Mouse (Mus musculus) retina, adult 2 months (tissue): ENCODE data around the gene Asb18.
A peak's percentile ranks its signal among the peaks of the same experiment; 100 is the strongest.

Experiments
- DNase-seq: peaks from one replicate; pipeline ENCODE4 v3.0.0-alpha.2; 2012; ENCODE audit warnings: low read depth, low spot score

Asb18 gene

DNA sequence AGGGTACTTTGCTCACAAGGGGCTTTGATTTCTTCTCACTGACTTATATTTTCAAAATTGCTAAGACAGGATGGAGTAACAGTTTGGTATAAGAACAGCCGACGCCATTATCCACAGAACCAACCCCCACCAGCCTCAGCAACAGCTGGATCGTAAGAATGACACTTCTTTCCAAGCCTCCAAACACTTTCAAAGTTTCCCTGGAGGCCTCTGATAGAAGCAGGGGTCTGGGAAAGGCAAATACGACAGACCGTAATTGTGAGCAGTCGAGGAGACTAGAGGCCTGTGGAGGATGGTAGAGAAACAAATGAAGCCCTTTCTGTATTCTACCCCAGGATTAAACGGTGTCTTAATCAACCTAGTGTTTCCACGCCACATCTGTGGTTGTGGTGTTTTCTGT, 42.6 kb downstream of the Asb18 start:
- DNase-seq: no peak

DNA sequence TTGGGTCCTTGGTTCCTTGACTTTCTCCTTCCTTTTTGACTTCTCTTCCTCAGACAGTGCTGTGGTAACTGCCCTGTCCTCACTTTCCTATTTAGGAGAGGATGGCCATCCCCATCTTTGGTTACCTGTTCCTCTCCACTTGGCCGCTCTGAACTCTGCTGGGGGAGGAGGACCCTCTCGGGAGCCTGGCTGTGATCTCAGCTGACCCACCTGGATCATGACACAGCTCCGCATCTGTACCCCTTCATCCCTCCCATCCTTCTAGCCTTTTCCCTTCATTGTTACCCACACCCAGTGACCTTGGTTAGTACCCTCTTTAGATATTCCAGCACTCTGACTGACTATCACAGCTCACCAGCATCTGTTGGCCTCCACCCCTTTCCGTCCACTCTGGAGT, 44.8 kb downstream of the Asb18 start:
- no peak for DNase-seq

DNA sequence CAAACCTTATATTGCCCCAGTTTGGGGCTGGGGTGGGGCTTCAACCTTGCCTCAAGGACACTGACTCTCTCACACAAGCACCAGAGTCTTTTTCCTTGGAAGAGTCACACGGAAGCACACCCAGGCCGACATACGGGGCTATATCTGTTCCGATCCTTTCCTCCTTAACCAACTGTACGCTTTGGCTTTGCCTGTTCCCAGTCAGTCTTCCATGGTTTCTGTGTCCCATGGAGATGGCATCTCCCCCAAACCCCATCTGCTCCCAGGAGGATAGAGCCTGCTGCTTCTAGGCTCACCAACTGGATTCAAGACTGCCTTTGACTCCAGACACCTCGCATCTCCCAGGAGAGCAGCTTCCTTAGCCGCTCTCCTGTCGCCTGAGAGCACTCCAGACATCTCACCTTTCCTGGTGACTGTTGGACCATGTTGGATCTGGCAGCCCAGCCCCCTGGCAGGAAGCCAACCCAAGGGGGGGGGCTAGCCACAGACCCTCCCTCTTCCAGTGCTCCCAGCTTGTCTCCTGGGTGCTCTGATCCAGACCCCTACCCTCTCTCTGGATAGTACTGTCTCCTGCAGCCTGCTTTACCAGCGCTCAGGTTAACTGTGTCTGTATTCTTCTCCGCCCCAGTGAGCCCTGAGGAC, 45.3 kb downstream of the Asb18 start:
- DNase-seq: no peak

DNA sequence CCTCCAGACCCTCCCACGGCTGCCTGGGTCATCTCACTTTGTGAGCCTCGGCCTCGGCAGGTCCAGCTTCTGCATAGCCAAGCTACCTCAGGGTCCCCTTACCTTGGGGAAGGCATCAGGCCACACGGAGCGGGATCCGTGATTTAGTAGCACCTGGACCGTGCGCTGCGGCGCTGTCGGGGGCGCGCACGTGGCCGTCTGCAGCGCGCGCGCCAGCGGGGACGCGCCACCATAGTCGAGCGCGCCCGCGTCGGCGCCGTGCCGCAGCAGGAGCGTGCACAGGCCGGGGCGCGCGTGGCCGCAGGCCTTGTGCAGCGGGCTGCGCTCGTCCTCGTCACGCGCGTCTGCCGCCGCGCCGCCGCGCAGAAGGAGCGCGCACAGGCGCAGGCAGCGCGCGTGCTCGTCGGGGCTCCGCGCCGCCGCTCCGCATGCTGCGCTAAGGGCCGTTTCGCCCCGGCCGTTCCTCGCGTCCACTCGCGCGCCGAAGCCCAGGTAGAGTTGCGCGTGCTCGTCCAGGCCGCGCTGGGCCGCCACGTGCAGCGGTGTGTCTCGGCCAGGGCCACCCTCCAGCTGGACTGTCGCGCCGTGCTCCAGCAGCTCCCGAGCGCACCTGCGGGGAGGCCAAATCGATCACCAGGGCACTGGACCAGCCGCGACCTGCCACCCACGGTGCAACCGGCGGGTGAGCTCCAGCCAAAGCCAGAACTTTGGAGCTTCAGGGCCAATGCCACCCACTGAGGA, 46.2 kb downstream of the Asb18 start:
- DNase-seq: no peak

DNA sequence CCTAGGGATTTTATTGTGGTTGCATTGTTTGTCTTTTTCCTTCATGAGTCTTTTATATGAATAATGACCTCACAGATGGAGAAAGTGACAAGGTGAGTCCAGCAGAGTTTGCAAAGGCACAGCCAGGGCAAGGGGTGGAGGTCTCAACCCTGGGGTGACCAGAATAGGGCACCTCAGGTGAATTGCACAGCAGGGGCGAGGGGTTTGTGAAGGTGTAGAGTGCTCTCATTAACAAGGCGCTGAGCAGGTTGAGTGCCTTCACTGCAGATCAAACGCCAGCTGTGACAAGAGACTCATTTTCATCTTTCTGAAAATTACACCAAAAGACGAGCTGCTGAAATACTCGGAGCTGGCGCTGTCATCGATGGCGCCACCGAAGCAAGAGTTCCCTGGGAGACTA, 46.9 kb downstream of the Asb18 start:
- DNase-seq: no peak

DNA sequence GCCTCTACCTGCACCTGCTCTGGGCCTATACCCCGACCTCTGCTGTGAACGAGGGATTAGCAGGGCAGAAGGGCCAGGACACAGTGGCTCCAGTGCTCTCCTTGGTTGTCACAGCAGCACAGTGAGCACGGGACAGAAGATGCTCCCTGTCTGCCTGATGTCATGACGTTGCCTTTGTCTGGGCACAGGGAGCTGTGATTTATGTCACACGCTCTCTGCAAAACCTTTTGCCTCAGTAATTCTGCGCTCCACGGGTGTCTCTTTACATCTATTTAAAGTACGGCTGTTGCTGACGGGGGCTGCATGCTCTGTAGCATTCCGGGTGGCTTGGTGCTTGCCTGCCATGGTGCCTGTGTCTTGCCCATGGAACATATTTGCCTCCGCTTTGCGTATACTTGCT, 50.0 kb downstream of the Asb18 start:
- no peak for DNase-seq

DNA sequence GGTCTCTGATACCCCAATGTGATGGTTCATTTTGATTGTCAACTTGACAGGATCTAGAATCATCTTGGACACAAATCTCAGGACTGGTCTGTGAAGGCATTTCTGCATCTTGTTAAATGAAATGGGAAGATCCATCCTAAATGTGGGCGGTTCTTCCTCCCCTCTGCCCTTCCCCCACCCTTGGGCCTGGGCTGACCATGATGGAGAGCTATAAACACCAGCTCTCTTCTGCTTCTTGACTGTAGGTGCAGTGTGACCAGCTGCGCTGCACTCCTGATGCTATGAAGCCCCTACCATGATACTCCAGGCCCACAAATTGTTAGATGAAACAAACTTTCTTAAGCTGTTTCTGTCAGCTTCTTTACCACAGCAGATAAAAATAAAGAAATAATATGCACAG, 51.2 kb downstream of the Asb18 start:
- DNase-seq: no peak

DNA sequence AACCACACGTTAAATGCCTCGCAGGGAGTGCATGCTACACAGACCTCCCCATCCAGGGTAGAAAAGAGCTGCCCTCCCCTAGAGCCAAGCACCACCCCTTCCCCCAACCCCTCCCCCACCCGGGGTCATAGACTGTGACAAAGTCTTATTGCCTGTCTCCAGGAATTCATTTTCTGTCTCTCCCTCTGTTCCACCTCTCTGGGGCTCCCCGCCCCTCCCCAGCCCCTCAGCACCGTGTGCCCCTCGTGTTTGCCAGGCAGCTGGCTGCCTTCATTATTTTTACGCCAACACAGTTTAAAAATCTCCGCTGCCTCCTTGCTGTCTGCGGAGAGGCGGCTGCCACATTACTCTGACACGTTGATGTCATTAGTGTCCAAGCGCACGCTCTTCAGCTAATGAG, 52.4 kb downstream of the Asb18 start:
- no peak for DNase-seq

DNA sequence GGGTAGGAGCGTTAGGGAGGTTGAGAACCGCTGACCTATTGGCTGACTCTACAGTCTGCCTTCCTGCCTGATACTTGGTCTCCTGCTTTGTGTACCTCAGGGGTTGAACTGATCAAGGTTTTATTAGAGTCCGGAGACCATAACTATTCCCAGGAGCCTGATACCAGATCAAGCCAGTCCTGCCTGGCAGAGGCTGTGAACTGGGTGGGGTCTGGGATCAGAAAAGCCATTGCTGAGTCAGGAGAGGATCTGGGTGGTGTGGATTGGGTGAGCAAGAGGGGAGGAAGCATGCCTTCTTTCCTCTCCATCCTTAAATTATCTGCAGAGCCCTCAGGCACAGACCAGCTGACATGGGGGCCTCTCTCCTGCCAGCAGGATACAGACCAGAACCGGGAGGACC, 55.1 kb downstream of the Asb18 start:
- DNase-seq: no peak

DNA sequence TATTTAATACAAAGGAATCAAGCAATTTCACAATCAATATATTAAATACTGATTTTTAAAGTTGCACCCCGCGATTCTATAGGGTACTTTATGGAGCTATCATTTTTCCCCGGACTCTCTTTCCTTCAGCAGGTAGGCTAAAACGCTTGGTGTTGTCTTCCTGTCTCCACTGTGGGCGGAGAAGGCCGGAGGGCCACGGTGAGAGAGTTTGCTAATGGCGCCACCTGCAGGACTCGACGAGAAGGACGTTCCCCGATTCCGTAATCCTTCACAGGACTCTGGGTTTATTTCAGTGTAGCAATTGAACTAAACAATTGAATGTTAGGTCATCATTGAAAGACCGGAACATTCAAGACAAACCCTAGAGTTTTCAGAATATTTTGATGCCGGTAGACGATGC, 71.3 kb downstream of the Asb18 start:
- DNase-seq: peak; percentile 50

DNA sequence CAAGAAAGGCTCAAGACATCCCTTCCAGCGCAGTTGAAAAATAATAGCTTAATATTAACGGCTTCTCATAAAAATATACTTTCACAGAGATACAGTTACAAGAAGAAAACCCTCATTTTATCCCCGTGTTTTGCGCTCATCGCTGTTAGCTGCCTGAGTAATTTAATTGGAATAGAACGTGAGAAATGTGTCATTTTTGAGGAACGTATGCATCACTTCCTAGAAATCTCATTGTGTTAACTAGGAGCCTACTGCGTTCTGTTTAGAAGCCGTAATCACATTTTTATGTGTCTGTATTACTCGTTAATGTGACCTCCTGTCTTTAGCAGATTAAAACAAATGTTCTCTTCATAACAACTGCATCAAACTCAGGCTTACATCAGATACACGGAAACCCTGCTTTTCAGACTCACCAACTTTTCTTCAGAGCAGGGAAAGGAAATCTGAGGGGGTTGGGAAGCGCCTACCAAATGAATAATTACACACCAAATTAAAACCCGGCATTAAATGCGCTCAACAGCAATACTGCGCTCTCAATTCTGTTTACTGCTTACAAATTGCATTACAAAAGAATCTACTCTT, 72.0 kb downstream of the Asb18 start:
- DNase-seq: no peak

DNA sequence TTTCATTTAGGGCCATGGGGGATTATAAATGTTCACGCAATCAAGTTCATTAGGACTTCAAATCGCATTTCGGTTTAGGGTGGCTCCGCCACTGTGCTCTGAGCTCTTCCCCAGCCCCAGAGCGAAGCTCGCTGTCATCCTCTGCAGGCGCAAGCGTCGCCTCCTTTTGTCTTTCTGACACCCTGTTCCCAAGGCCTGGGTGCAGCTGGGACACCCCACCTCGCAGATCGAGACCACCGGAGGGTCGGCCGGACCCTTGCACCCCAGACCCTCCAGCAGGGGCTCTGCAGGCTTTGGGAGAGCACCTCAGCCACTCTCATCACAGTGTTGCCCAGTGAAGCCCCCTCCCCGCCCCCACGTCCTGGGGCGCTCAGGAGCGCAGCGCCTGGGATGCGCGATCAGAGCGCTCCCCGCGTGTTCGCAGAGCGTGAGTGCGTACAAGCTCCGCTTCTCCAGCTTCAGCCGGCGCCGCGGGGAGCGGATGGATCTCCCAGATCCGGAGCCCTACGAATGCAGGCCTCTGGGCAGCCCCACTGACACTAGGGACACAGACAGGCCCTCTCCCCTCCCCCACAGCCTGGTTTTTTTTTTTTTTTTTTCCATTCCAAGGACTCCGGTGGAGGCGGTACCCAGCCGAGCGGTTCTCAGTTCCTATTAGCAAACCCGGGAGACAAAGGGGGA, 72.6 kb downstream of the Asb18 start:
- no peak for DNase-seq

DNA sequence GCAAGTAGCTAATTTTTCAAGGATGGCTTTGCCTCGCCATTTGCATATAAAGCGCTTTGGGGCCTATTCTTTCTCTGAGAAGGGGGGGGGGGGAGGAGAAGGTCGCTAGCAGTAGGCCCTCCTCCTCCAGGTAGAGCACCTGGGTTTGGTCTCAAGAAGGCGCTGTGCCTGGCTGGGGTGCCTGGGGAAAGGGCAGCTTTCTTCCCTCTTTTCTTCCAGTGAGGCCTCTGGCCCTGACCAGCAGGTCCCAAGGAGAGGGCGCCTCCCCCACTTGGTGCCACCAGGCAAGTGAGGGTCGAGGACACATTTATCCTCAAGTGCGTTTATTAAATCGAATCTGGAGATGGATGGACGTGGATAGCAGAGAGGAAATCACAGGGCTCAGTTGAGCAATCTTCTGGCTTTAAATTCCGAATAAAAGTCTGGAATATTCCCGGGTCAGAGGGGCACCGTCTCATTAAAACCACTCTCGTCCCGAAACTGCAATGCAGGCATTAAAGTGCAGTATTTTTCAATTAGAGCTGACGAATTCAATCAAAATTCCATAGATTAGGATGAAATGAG, 73.4 kb downstream of the Asb18 start:
- DNase-seq: no peak

DNA sequence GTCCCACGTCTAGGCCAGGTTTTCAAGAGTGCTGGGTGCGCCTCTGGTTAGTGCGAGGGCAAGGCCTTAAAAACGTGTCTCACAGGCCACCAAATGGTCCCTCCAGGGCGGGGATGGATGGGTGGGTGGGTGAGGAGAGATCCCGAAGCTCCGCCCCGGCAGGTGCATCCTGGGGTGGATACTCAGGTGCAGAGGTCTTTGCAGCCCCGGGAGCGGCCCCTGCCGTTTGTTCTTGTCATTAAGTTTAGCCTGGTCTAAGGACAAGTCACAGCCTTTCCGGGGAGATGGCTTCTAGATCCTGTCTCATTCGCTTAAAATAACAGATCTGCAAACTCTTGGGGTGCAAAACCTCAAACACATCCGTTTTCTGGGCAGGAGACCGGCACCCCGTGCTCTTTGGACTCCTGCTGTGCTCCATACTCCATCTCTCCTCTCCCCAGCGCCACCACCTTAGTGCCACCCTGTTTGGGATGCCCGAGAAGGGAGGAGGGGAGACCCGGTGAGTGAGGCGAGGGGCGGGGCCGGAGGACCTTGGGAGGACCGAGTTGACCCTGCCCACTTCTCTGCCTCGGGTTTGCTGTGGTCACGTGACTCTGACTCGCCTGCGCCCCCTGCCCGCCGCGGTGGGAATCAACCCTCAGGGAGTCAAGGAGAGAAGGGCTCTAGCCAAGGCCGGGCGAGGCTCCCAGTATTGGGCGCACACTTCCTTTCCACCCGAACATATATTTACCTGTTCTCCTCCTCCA, 74.3 kb downstream of the Asb18 start:
- DNase-seq: no peak

DNA sequence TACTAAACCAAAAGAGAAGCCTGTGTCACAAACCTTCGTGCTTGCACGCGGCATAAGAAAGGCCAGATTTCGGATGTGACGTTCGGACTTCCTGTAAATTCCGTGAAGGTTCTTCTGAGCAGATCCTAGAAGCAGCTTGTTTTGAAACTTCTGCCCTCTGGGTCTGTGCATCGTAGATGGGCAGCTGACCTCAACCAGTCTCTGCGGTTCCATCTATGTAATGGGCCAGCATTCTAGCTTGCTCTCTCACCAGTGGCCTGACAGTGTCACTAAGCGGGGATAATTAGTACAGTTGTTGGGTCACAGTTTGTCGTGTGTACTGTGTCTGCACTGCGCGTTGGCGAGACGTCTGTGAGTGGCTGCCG, 74.9 kb downstream of the Asb18 start:
- DNase-seq: no peak

DNA sequence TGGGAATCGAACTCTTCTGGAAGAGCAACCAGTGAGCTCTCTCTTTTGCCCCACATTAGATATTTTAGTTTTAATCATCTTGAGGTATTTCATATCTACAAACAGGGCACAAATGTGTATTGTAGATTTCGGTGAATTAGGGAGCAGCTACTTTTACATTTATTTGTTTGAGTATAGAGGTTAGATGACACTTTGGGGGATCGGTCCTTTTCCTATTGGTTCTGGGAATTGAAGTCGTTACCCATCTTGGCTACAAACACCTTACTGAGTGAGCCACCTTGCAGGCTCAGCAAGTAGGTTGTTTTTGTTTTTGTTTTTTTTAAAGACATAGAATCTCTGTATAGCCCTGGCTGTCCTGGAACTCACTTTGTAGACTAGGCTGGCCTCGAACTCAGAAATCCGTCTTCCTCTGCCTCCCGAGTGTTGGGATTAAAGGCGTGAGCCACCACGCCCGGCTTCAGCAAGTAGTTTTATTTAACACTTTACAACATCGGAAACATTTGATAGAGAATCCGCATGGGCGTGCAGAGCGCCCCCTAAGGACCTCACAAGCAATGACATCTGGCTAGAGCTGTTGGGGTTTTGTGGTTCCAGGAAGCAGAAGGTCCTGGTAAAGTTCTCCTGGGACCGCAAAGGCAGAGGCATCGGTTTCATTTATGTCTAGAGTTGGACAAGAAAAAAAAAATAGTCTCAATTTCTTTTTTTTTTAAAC, 75.4 kb downstream of the Asb18 start:
- no peak for DNase-seq

DNA sequence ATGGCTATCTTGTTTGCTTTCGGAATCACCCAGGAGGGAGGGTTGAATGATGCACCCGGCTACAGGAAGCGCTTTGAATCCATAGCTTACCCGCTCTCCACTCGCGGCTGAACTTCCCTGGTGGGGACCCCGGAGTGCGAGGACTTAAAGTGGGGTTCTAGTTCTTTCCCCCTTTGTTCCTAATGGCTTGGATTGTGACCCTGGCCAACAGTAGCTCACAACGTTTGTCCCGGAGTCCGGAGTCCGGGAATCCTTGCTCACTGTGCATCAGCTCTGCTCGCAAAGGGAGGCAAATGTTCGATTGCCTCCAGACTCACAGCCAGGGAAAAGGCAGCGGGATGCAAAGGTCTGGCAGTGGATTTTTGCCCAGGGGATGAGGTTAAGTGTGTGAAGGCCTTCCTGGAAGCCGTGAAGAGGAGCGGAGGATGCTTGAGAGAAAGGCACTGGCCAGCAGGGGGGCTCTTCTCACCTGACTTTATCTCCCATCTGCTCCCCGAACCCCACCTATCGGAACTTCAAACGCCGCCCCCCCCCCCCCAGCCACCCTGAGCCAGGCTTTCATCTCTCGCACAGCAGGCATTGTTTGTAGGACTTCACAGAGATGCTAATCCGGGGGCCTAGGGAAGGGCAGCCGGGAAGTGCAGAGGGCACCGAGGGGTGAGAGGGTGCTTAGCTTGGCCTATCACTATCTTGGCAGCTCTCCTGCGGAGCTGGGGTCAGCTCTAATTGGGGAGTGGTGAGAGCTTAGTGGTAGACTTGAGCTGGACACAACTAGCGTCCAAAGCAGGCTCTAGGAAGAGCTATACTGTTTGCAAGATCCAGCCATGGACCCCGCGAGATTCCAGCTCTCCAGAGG, 78.7 kb downstream of the Asb18 start:
- DNase-seq: no peak

DNA sequence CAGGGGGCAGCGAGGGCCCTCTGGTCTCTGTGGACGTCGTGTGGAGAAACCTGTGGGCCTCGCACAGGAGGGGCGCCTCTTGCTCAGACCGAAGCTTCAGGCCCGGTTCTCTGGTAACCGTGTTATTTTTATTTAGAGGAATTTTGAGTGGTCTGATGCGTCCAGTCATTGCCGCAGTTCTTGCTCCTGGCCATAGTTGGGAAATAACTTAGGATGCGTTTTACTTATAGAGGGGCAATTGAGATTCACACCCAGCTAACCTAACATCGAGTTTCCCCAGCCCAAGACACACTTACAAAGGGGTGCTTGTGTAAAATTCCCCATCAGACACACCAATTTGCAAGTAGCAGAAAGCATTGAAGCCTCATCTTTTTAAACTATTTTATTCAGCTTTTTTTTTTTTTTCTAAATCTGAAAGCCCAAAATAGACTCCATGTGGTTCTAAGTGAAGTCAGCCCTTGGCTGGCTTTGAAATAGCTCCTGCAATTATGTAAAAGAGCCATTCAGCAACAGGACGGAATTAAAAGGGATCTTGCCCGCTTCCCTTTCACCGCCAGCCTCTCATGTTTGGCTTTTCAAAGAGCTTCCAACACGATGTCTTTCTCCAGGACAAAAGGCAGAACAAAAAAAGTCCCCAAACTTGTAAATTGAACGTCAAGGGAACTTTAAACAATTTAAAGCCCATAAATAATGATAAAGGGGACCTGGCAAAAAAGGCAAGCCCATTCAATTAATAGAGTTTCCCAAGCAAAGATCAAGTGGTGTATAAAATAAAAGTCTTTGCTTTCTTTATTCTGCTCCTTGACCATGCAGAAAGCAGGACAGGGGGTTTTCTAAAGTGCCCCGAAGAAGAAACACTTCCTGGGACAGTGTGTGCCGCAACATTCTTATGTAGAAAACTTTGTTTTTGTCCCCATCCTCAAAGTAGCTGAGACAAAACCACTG, 79.9 kb downstream of the Asb18 start:
- no peak for DNase-seq

DNA sequence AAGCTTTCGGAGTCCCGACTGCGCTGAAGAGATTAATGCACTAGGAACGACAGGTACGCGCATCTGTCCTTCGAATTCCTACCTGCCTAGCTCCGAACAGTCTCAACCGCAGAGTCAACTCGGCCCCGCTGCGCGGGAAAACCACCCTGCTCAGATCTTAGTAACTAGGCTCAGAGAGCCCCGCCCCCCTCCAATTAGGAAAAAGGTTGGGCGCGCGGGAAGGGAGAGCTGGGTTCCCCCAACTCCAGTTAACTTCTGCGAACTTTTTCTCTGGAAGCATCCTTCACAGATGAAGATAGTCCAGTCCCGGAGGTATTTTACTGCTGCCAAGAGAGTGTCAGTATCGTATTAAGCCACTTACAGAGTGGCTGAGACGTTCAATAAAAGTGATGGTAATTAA, 80.7 kb downstream of the Asb18 start:
- no peak for DNase-seq
